Mouse (Mus musculus) cerebellum, adult 11-12 months (tissue): Measurements from ENCODE around the gene Tex13a.

ENCODE experiments used
- DNase-seq: peaks from one replicate; pipeline ENCODE4 v3.0.0; 2022

Gene Tex13a

DNA sequence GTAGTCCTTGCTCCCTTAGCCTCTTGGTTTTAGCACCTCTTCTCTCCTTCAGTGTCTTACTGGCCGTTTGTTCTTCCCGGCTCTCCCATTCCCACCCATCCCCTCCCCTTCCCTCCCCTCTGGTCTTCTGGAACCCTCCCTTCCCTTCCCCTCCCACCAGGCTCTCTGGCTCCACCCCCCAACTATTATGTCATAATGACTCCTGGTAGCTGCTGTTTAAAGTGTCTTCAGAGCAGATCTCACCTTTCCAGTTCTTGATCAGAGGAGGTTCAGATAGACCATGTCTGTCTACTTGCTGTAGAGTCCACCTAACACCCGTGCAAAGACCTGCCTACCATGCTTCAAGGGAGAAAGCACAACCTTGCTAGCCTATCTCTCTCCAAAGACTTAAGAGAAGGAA lies at the start of gene Tex13a:
Gene Tex13a, minus strand, starts transcription at position 101 of the 400 bp plus-strand sequence.
- no peak for DNase-seq

- no peak for DNase-seq
Observed at GRCm38 (mm10) chrX:138234626-138235025, 25.2 kb upstream of the Tex13a start.

DNA sequence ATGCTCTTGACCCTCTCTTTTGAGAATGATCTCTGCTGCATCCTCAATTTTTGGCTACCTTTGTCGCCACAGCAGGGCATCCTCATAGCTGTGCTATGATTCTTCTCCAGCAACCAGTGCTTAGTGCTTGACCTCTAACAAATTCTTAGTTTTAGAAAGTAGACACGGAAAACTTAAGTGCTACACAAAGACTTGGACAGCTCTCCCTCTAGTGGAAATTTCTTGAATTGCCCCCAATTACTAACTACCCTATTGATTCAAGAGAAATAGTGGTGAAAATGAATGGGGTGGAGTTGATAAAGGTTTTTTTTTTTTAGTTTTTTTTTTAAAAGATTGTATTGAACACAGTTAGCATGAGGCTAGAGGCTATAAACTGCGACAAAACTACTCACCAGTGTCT lies 39.2 kb downstream of the Tex13a start:
- DNase-seq: no peak
